Mouse (Mus musculus) embryonic fibroblast, embryonic 13.5 days (primary cell): ENCODE measurements around the gene Pdcd7. TPM values are rescaled to one million over a fixed set of nuclear protein-coding genes. Genes with fewer than 3 reads are reported as not detected.

Experiments
- H3K27ac ChIP-seq: 2 replicates; pipeline ENCODE4 v1.5.1; 2012; ENCODE audit warnings: low read length, control low read depth, inconsistent platforms; ENCODE audit not compliant: insufficient read depth
- H3K4me1 ChIP-seq: 2 replicates; pipeline ENCODE4 v1.6.1; 2011; ENCODE audit warnings: low read length; ENCODE audit not compliant: control insufficient read depth, insufficient read depth
- H3K4me3 ChIP-seq: 2 replicates; pipeline ENCODE4 v1.5.1; 2011; ENCODE audit warnings: mild to moderate bottlenecking, control low read depth, low read length; ENCODE audit not compliant: insufficient read depth
- CTCF ChIP-seq: IDR thresholded peaks from 2 replicates; pipeline ENCODE4 v1.5.1; 2011; ENCODE audit warnings: mild to moderate bottlenecking, control low read depth, low read length, moderate library complexity, borderline replicate concordance; ENCODE audit not compliant: insufficient read depth
- POLR2A ChIP-seq: IDR thresholded peaks from 2 replicates; pipeline ENCODE4 v1.6.1; 2011; ENCODE audit warnings: low read depth, mild to moderate bottlenecking, control low read depth, low read length, moderate library complexity
- polyA plus RNA-seq: library from polyadenylated mRNA; stranded (reverse); fragments of >200 nt; gene quantifications from 2 replicates; pipeline ENCODE4 v1.2.4, GENCODE M21; 2011; ENCODE audit warnings: low read depth; ENCODE audit not compliant: missing spikeins, insufficient read length

Pdcd7 gene
- polyA plus RNA-seq, 1 experiment, result 13.1 TPM

GRCm38 (mm10) chr9:65392638-65393364 is 46.9 kb downstream of the Pdcd7 start:
- Histone ChIP-seq H3K4me3 (no peak overlapping the region), H3K27ac (no peak overlapping the region), H3K4me1 (no peaks in the 10 kb centered on the region)
- TF ChIP-seq POLR2A (no peak), CTCF (peak; percentile 79; the same call in 1 of the 2 replicates)

- no peaks in the 10 kb centered on the region for H3K4me1 ChIP-seq
- H3K27ac ChIP-seq, result no peak overlapping the region
- TF ChIP-seq CTCF (no peak), POLR2A (no peak)
- H3K4me3 ChIP-seq, result no peak overlapping the region
These were observed 47.7 kb downstream of the Pdcd7 start for GRCm38 (mm10) chr9:65393606-65394005.

GRCm38 (mm10) chr9:65394360-65394759 is 48.5 kb downstream of the Pdcd7 start:
- no peak for TF ChIP-seq POLR2A
- TF ChIP-seq CTCF, result no peak
- Histone ChIP-seq H3K27ac (no peak overlapping the region), H3K4me3 (no peak overlapping the region), H3K4me1 (no peaks in the 10 kb centered on the region)

GRCm38 (mm10) chr9:65398279-65398678 is 52.4 kb downstream of the Pdcd7 start, which contains the start of gene Rasl12:
Gene Rasl12, plus strand, starts transcription at chr9:65398506.
- Histone ChIP-seq H3K4me3 (peak within 1 kb of the TSS; percentile 30), H3K4me1 (no peaks in the 10 kb centered on the region), H3K27ac (no peak within 1 kb of the TSS)
- peak; percentile 62 for TF ChIP-seq POLR2A
- no peak for TF ChIP-seq CTCF

- Histone ChIP-seq H3K4me1 (no peaks in the 10 kb centered on the region), H3K27ac (no peak overlapping the region), H3K4me3 (no peak overlapping the region)
- TF ChIP-seq POLR2A (no peak), CTCF (no peak)
These were observed 54.0 kb downstream of the Pdcd7 start for GRCm38 (mm10) chr9:65399934-65400333.

GRCm38 (mm10) chr9:65404331-65405183 is 58.7 kb downstream of the Pdcd7 start:
- no peak for TF ChIP-seq CTCF
- no peak for TF ChIP-seq POLR2A
- H3K4me3 ChIP-seq, result no peak overlapping the region
- no peaks in the 10 kb centered on the region; the same call in 1 of the 2 replicates for H3K4me1 ChIP-seq
- H3K27ac ChIP-seq, result no peak overlapping the region

GRCm38 (mm10) chr9:65405184-65405449 is 59.2 kb downstream of the Pdcd7 start:
- Histone ChIP-seq H3K4me1 (no peaks in the 10 kb centered on the region; the same call in 1 of the 2 replicates), H3K27ac (no peak overlapping the region), H3K4me3 (no peak overlapping the region)
- no peak for TF ChIP-seq CTCF
- TF ChIP-seq POLR2A, result no peak

GRCm38 (mm10) chr9:65407327-65407726 is 61.4 kb downstream of the Pdcd7 start:
- no peaks in the 10 kb centered on the region; the same call in 1 of the 2 replicates for H3K4me1 ChIP-seq
- no peak overlapping the region for H3K27ac ChIP-seq
- H3K4me3 ChIP-seq, result no peak overlapping the region
- TF ChIP-seq CTCF, result no peak
- TF ChIP-seq POLR2A, result no peak

GRCm38 (mm10) chr9:65407861-65408260 is 62.0 kb downstream of the Pdcd7 start:
- no peak overlapping the region for H3K4me3 ChIP-seq
- no peak for TF ChIP-seq POLR2A
- TF ChIP-seq CTCF, result no peak
- no peaks in the 10 kb centered on the region; the same call in 1 of the 2 replicates for H3K4me1 ChIP-seq
- no peak overlapping the region for H3K27ac ChIP-seq

- Histone ChIP-seq H3K4me3 (no peak overlapping the region), H3K27ac (no peak overlapping the region), H3K4me1 (no peaks in the 10 kb centered on the region; the same call in 1 of the 2 replicates)
- no peak for TF ChIP-seq CTCF
- no peak for TF ChIP-seq POLR2A
These were observed 63.0 kb downstream of the Pdcd7 start for GRCm38 (mm10) chr9:65408871-65409295.

Other genes with a start within 250 kb of the Pdcd7 start
- 25.1 and 42.1 TPM in 2 replicates for gene Igdcc4, start 244.6 kb upstream of the Pdcd7 start, polyA plus RNA-seq
- gene Igdcc3, start 204.9 kb upstream of the Pdcd7 start, polyA plus RNA-seq, result not detected in 2 replicates
- 1.5 and 2.7 TPM in 2 replicates for gene Parp16, start 150.8 kb upstream of the Pdcd7 start, polyA plus RNA-seq
- gene Cilp, start 80.9 kb upstream of the Pdcd7 start, polyA plus RNA-seq, result not detected in 2 replicates
- 25.8 and 35.4 TPM in 2 replicates for gene Clpx, start 51.8 kb upstream of the Pdcd7 start, polyA plus RNA-seq
- 0.98 TPM in 1 of 2 replicates, not detected in the other for gene Ubap1l, start 14.9 kb downstream of the Pdcd7 start, polyA plus RNA-seq
- gene Kbtbd13, start 45.5 kb downstream of the Pdcd7 start, polyA plus RNA-seq, result not detected in 2 replicates
- 1.0 and 1.5 TPM in 2 replicates for gene Rasl12, start 52.4 kb downstream of the Pdcd7 start, polyA plus RNA-seq
- not detected in 2 replicates for gene Slc51b, start 76.9 kb downstream of the Pdcd7 start, polyA plus RNA-seq
- 14.8 and 17.0 TPM in 2 replicates for gene Mtfmt, start 89.7 kb downstream of the Pdcd7 start, polyA plus RNA-seq
- 99.3 and 111 TPM in 2 replicates for gene Spg21, start 114.8 kb downstream of the Pdcd7 start, polyA plus RNA-seq
- gene Ankdd1a, start 174.1 kb downstream of the Pdcd7 start, polyA plus RNA-seq, result not detected in 2 replicates
- gene Plekho2, start 233.9 kb downstream of the Pdcd7 start, polyA plus RNA-seq, result 58.1 and 78.4 TPM in 2 replicates
- gene Pif1, start 241.1 kb downstream of the Pdcd7 start, polyA plus RNA-seq, result 8.3 and 10.9 TPM in 2 replicates